Mouse (Mus musculus) testis, adult 2 months (tissue): ENCODE measurements around the gene Rnf150.

Source experiments
- CTCF ChIP-seq: fragments of 200-500 bp; IDR thresholded peaks from 2 replicates; pipeline ENCODE4 v1.5.1; 2012; ENCODE audit warnings: low read depth, mild to moderate bottlenecking, inconsistent platforms, low read length, moderate library complexity; ENCODE audit not compliant: control insufficient read depth, insufficient read depth, insufficient replicate concordance
- POLR2A ChIP-seq: fragments of 200-500 bp; IDR thresholded peaks from 2 replicates; pipeline ENCODE4 v1.6.1; 2012; ENCODE audit warnings: low read depth, mild to moderate bottlenecking, inconsistent platforms, low read length, moderate library complexity; ENCODE audit not compliant: control insufficient read depth

- TF ChIP-seq POLR2A = no peak
- no peak for TF ChIP-seq CTCF
Observed at GRCm38 (mm10) chr8:83081266-83081665, 218.1 kb downstream of the Rnf150 start.
